Mouse (Mus musculus): ENCODE measurements around the gene Pmf1.

The Pmf1 gene

DNA sequence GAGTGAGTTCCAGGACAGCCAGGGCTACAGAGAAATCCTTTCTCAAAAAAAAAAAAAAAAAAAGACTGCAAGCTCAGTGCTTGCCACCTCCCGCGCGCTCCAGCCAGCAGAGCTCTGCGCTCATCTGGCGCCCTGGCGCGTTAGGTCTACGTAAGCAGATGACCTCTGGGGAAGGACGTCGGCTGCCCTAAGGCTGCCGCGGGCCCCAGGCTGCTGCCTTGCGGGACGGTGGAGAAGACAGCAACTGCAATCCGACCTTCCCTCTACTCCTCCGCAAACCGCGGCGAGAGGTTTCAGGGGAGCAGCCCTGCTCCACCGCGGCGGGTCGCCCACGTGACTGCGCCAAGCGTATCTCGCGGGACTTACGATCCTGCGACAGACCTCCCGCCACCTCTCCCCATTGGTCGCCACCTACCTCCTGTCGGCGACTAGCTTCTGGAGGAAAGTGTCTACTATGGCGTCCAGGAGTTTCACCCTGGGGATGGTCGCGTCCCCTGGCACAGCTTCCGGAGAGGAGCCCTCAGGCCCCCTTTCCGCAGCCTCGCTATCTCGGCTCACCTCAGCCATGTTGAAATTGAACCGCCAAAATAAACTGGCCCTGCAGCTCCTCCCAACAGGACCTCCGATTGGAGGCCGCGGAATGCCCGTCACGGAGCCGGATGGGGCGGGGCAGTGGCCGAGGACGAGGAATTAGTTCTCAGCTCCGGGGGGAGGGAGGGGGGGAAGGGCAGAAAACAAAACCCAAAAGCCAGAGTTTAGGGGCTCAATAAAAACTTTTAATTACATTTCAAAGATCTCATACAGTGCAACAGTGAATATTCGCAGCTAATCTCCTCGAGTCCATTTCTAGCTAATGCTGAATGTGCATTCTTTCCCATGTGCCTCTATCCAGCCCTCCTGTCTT lies at the start of gene Pmf1:
Gene Pmf1, minus strand, starts transcription at position 591 of the 904 bp plus-strand sequence.
- DNase-seq, result peak; percentile 96 to 98

DNA sequence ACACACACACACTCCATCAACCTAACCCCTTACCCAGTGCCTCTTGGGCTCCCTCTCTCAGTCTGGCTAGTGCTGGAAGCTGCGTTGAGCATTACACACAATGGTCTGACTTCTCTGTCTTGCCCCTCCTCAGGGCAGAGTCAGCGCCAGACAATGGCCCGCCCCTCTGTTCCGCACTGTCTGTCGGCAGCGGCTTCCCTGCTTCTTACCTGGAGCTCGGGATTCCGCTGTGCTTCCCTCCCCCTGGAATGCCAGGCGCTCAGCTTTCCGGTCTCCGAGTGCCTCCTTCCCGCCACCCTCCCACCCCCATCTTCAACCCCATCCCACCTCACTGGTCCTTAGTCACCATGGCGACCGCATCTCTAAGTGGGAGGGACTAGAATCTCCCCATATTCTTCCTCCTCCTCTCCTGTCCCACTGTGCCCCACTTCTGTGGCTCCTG lies 48.7 kb upstream of the Pmf1 start:
- DNase-seq, result no peak

DNA sequence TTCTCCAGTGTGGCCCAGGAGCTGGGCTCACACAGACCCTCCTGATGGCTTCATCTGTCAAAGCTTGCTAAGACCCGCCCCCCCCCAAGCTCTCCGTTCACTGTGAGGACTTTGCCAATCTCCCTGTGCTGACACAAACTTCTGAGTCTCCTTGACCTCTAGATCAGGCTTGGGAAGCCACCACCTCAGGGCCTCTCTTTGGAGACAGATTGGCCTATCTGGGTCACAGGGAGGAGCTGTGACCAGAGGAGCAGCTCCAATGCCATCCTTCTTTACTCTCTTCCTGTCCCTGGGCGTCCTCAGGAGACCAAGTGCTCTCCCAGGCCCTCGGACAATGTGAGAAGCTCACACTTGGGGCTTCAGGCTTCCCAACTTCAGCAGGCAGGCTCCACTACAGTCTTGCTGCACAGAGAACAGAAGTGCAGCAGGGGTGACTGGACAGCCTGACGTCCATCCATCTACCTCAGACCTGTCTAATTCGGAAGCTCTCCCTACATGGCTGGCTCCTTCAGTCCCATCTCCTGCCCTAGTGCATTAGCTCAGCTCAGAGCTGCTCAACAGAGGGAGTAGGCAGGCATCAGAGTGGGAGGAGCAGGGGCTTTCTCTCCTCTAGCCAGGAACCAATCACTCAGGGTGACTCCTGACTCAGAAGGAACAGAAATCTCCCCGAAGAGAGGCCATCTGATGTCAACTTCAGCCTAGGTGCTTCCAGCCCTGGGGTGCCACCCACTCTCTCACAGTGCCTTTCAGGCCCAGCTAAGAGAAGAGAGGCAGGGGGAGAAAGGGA lies 46.8 kb upstream of the Pmf1 start:
- DNase-seq, result no peak

DNA sequence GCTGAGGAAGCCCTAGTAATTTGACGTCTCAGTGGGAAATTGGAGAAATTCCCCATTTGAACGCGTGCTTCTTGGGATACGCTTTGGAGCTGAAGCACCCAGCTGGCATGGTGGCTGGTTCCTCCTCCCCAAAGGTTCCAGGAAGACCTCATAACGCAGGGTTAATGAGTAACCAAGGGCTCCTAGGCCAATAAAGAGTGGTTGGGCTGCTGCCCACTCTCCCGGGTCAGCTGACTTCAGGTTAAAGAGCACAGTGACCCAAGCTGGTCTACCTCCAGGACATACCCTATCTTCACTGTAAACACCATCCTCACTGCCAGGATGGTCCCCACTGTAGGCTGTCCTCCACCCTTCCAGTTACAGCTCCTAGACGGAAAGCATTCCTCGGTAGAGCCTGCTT lies 46.2 kb upstream of the Pmf1 start:
- DNase-seq, result peak; percentile 90 to 95

DNA sequence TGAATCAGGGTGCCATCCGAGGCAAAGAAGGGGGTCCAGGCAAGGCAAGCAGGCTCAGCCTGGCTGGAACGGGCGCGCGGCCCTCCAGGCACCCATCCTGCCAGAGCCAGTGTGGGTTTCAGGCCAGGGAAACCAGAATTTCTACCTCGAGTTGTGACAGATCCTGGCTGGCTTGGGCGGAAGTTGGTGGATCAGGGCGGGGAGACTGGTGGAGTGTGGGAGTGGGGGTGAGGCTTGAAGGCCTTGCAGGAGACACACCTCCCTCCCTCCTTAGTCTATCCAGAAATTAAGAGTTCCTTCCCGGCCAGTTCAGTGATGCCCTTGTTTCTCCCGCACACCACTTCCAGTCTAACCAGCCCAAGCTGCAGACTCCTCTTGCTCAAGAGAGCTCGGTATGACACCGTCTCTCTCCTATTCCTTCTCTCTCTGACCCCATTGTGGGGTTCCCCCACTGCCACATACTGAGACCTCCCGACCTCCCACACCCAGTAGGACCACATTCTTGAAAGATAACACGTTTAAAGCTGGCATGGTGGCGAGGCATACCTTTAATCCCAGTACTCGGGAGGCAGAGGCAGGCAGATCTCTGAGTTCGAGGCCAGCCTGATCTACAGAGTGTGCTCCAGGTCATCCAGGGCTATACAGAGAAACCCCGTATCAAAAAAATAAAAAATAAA lies 45.6 kb upstream of the Pmf1 start:
- peak; percentile 73 to 78 for DNase-seq

DNA sequence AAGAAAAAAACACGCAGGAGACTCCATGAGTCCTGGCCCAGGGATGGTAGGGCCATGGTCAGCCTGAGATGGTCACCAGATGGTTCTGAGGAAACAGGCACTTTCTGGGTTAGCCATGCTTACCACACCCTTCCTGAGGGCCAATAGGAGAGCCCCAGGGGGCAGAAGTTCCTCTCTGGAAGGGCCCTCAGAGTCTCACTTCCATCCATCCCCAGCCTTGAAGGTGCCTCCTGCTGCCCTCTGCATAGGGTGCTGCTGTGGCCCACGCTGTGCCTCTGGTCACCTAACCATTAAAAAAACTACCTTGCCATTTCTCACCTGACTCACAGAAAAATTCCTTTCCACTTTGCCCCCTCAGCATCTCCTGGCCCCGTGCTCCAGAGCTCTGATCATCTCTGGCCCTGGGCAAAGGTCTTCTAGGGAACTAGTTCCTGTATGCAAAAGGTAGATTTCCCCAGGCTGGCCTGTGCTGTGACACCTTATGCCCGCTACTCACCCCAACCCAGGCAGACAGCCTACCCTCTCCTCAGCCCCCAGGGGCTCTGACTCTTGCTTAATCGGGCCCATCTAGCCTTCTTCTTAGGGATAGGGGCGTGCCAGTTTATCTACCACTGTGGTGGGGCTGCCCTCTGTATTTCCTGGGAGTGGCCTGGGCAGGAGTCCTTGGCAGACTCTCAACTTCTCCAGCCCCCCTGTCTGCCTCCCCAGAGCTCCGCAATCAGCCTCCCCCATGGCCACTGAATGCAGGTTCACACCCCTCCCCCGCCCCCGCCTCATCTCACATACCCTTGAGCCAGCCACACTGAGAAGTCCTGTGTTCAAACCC lies 44.8 kb upstream of the Pmf1 start:
- DNase-seq, result peak; percentile 60 to 75

DNA sequence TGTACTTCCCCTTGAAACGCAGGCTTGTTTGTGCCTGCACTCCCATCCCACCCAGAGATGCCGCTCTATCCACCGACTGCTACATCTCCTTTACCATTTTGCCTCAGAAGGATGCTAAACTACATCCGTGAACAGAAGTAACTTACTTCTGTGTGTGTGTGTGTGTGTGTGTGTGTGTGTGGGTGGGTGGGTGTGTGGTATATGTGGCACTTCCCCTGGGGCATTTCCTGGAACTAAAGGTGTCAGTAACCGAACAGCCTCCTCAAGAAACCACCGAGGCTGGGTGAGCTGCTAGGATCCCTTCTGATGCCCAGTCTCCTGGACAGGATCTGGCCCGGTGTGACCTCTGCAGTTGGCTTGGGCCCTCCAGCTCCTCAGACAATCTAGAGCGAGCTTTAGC lies 43.9 kb upstream of the Pmf1 start:
- DNase-seq, result no peak

DNA sequence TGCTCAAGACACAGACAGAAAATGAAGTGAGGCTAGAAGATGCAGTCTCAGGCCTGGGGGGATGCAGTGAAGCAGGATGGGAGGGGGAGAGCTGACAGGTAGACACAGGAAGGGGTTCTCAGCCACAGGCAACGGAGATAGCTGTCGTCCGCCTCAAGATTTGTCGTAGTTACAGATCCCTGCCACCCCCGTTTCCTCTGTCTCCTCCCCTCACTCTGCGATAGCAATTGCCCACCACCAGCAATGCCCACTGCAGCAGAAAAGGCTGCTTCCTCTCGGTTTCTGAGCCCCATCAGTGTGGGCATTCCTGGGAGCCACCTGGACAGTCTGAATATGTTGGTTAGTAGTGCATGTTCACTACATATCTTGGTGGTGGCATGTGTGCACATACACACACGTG lies 43.2 kb upstream of the Pmf1 start:
- DNase-seq, result no peak

DNA sequence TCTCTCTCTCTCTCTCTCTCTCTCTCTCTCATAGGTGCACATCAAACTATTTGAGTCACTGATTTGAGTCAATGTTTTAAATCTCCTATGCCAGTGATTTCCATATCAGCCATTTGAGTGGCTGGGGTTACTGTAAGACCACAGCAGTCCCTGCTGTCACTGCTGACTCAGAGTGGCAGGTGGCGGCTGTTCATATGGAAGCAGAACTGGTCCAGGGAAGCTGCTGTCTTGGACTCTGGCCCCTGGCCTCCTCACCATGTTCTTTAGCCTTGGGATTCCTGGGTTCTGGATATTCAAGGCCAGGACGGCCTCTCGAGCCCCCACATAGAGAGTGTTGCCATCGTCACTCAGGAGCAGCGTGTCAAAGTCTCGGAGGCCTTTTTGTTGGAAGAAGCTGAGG lies 42.6 kb upstream of the Pmf1 start:
- no peak for DNase-seq

DNA sequence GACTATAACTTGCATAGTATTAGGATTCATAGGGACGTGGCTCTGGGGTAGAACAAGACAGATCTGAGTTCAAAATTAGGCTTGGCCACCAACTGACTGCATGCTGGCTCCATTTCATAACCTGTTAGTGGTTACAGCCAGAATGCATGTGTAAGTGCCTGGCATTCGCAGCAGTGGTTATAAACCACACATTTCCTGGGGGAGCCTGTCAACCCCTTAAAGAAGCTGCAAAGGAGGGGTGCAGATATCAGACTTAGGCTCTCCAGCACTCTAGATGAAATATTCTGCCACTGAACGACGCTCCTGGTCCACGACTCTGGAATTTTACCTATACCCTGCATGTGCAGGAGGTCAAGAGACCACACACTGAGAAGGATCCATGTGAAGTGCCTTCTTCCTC lies 42.1 kb upstream of the Pmf1 start:
- DNase-seq, result no peak

DNA sequence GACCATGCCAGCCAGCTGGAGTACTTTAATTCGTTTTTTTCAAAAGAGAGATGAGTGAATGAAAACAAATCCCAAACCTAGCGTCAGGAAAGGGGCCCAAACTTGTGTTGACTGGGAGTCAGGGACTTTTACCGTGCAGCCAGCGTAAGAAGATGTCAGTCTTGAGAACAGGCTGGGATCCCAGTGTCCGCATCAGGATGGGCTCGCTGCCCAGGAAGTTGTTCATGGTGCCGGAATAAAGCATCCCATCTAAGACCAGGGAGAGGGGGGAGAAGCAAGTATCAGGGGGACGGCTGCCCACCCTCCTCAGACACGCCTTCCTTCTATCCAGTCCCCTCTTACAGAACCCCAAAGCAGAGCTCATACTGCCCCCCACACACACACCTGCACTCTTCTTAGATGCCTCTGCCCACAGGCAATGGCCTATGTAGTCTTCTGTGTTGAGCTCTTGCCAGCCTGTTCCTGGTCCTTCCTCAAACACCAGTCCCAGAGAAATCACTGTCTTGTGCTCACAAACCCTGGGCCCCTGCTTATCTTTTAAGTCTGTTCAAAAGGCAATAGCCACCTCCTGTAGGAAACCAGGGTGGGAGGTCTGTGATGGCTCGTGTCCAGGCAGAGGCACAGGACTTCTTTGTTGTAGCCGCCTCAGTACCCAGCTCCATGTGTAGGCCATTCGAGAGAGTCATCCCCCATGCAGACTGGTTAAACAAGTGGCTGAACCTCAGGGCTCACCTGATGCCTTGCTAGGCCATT lies 40.4 kb upstream of the Pmf1 start:
- DNase-seq, result no peak

DNA sequence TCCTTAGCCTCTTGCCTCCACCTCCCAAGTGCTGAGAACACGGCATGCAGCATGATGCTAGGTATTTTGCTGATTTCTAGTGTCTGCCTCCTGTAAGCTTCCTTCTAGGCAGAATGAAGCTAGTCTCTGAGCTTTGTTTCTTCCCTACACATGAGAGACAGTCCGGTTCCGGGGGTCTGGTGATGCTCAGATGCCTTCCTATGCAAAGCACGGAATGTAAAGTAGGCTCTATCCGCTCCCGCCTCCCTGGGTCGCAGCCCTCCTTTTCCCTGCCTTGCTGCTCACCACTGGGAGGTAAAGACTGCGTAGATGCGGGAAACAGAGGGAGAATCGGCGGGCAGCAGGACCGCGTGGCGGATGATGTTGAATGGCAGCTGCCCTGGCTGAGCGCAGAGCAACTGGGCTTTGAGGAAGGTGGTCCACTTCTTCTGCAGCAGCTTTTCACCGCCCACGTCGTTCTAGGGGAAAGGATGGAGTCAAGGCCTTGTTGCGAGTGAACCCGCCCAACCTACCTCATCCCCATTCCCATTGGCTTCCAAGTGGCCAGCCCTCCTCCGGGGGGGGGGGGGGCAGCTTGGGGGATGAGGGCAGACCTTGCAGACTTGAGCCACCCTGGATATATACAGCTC lies 39.4 kb upstream of the Pmf1 start:
- DNase-seq, result no peak

DNA sequence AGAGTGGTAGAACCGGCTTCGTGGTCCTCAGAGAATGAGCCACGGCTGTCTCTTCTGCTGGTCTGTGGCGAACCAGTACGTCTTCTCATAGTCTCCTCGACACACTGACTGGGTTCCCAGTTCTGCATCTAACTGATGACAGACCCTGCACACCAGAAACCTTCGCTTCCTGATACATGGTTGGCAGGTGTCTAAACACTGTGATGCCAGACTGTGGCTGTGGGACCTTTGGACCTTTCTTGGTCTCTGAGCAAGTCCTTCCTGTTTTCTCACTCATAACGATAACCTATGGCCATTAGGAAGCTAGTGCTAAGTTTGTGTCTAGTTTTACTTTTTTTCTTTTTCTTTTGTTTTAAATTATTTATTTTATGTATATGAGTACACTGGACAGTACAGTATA lies 38.3 kb upstream of the Pmf1 start:
- DNase-seq, result no peak

DNA sequence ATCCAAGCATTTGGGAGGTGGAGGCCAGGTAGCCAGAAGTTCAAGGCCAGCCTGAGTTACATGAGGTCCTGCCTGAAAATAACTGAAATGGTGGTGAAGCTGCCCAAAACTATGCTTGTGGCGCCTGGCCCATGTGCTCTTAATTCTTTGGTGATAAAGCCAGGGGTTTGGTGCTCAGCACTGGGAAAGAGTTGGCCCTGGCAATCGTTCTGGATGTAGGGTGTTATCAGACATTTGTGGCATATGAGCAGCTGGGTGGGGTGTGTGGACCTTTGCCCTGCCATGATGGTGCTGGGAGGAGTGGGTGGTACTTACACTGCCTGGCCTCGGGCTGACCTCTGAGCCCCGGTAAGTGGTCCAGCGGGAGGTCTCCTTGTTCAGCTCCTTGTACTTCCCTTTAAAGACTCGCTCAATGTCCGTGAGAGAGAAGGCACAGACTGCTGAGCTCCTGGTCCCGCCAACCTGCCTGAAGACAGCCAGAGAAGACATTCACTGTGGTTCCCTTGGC lies 37.6 kb upstream of the Pmf1 start:
- no peak for DNase-seq

DNA sequence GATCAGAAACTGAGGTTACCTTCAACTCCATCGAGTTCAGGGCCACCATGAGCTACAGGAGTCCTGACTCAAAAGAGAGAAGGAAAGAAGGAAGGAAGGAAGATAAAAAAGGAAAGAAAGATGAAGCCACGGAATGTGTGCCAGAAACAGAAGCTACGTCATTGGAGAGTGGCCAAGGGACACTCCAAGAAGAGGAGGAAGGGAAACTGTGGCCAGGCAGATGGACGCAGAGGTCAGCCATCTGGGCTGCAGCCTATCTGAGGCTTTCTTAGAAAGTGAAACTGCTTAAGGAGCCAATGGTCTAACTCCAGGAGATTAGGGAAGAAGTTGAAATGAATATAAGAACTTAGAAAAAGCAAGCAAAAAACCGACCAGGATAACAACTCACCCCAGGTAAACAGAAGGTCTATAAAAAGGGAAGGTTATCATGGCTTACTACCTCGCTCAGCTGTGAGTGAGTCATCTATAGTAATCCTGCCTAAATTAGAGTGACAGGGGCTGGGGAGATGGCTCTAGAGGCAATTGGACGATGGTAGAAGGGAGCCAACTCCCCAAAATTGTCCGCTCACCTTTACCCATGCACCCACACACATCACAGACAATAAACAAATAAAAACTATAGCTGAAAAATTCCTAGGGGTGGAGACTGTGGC lies 36.5 kb upstream of the Pmf1 start:
- no peak for DNase-seq

DNA sequence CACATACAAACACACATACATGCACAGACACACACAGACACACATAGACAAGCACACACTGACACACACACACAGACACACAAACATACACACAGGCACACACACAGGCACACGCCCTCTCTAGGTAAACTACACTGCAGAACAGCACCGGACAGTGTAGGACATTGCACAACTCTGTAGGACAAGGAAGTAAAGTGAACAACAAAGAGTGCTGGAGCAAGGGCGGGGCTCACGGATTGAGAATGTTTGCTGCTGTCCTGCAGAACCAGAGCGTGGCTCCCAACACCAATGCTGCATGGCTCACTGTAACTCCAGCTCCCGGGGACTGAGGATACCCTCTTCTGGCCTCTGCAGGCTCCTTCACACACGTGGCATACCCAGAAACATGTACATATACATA lies 32.8 kb upstream of the Pmf1 start:
- DNase-seq, result no peak

DNA sequence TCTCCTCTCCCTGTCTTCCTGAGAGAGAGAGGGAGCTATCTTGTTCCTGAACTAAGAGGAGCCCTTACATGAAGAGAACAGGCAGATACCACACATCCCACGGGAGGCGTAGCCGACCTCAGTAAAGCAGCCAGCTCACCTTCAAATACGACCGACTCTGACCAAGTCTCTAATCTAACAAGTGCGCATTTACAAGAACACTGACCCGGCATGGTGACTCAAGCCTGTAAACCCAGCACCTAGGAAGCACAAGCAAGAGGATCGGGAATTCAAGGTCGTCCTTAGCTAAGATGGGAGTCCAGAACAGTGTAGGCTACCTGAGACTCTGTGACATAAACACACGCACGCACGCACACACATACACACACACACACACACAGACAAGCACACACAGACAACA lies 32.4 kb upstream of the Pmf1 start:
- no peak for DNase-seq

DNA sequence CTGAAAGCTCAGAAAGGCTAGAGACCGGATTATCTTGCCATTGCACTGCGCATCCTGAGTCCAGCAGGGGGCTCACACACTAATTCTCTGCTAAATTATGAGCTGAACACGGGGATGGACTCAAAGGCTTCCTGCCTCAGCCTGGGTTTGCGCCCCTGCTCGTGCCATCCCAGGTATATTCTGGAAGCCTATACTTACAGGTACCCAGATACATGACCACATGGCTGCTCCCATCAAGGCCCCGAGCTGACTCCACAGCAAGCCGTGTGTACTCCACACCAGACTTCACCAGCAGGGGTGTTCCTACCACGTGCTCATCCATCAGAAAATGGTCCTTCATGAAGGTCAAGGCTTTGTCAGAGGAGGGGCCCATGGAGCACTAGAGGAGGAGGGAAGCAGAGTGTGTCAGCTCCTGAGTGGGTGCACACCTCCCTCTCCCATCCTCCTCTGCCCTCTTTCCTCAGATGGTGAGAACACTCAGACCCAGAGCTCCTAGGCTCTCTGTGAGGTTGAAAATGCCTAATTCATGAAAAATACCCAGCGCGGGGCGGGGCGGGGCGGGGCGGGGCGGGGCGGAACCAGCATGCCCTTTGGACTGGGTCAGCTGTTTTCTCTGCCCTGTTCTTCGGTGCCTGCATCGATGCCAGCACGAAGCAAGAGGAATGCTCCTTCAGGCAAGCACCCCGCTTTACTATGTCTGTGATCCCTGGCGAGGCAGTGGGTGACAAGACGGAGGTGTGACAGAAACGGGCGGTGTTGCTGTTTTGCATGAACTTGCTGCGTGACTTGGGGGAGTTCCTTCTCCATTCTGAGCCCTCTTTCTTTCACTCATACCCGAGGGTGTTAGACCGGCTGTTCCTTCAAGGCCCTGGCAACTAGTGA lies 30.6 kb upstream of the Pmf1 start:
- DNase-seq, result peak; percentile 69 to 72

DNA sequence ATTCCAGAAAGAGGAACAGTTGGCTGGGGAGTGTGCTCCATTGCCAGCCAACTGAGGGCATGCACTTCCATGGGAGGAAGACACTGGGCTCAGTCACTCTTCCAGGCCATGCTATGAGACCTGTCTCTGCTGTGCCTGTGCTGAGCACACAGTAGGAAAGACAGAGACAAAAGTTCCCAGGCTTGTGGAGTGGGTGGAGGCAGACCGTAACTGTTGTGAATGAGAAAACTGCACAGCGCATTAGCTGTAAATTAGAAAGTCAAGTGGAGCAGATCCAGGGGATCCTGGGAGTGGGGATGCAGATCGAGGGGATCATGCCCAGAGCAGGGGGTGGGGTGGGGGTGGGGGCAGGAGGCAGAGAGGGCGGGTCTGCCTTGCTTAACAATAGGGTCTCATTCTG lies 29.5 kb upstream of the Pmf1 start:
- no peak for DNase-seq
